Mouse (Mus musculus): ENCODE measurements around the gene Myh3. TPM values are rescaled to one million over a fixed set of nuclear protein-coding genes. Genes with fewer than 3 reads are reported as not detected.
A peak's percentile ranks its signal among the peaks of the same experiment; 100 is the strongest.
"Not testable (repeated sequence)": the region's sequence is repeated elsewhere in the genome, so short reads cannot be mapped to it uniquely, and the experiment has no call there.

Myh3 gene
- polyA plus RNA-seq, 1 experiment: 0.09 TPM

- peaks cover 6% of the 10 kb centered on the region for H3K4me1 ChIP-seq (ENCODE audit: control insufficient read depth, insufficient read depth, low read length)
- H3K27ac ChIP-seq (ENCODE audit: control insufficient read depth, insufficient read depth, low read depth, low read length): no peak overlapping the region
- no peaks in the 10 kb centered on the region; the same call in 1 of the 2 replicates for H3K27me3 ChIP-seq (ENCODE audit: control insufficient read depth, insufficient read depth, low read length)
- TF ChIP-seq CTCF (IDR thresholded peaks at IDR 0.05; ENCODE audit: control insufficient read depth, insufficient read depth, insufficient replicate concordance, low read depth, low read length): no peak
- TF ChIP-seq POLR2A (IDR thresholded peaks at IDR 0.05; ENCODE audit: control insufficient read depth, low read depth, low read length): no peak
- no peak overlapping the region for H3K4me3 ChIP-seq (ENCODE audit: control insufficient read depth, low read depth, low read length)
- no peaks in the 10 kb centered on the region for H3K36me3 ChIP-seq (ENCODE audit: control insufficient read depth, insufficient read depth, low read length)
These were observed 4.7 kb downstream of the Myh3 start for GRCm38 (mm10) chr11:67082793-67083192.

- Histone ChIP-seq H3K27me3 (ENCODE audit: control insufficient read depth, insufficient read depth, low read length) (no peaks in the 10 kb centered on the region; the same call in 1 of the 2 replicates), H3K4me1 (ENCODE audit: control insufficient read depth, insufficient read depth, low read length) (peaks cover 6% of the 10 kb centered on the region), H3K27ac (ENCODE audit: control insufficient read depth, insufficient read depth, low read depth, low read length) (no peak overlapping the region), H3K36me3 (ENCODE audit: control insufficient read depth, insufficient read depth, low read length) (no peaks in the 10 kb centered on the region), H3K4me3 (ENCODE audit: control insufficient read depth, low read depth, low read length) (no peak overlapping the region)
- TF ChIP-seq POLR2A (IDR thresholded peaks at IDR 0.05; ENCODE audit: control insufficient read depth, low read depth, low read length) (no peak), CTCF (IDR thresholded peaks at IDR 0.05; ENCODE audit: control insufficient read depth, insufficient read depth, insufficient replicate concordance, low read depth, low read length) (no peak)
These were observed 5.1 kb downstream of the Myh3 start for GRCm38 (mm10) chr11:67083239-67083638.

GRCm38 (mm10) chr11:67083712-67084340 lies 5.7 kb downstream of the Myh3 start:
- Histone ChIP-seq H3K27ac (ENCODE audit: control insufficient read depth, insufficient read depth, low read depth, low read length) (no peak overlapping the region), H3K4me1 (ENCODE audit: control insufficient read depth, insufficient read depth, low read length) (peaks cover 6% of the 10 kb centered on the region), H3K4me3 (ENCODE audit: control insufficient read depth, low read depth, low read length) (no peak overlapping the region), H3K27me3 (ENCODE audit: control insufficient read depth, insufficient read depth, low read length) (no peaks in the 10 kb centered on the region; the same call in 1 of the 2 replicates), H3K36me3 (ENCODE audit: control insufficient read depth, insufficient read depth, low read length) (no peaks in the 10 kb centered on the region)
- TF ChIP-seq CTCF (IDR thresholded peaks at IDR 0.05; ENCODE audit: control insufficient read depth, insufficient read depth, insufficient replicate concordance, low read depth, low read length) (no peak), POLR2A (IDR thresholded peaks at IDR 0.05; ENCODE audit: control insufficient read depth, low read depth, low read length) (no peak)

- H3K27me3 ChIP-seq (ENCODE audit: control insufficient read depth, insufficient read depth, low read length): no peaks in the 10 kb centered on the region; the same call in 1 of the 2 replicates
- no peaks in the 10 kb centered on the region for H3K36me3 ChIP-seq (ENCODE audit: control insufficient read depth, insufficient read depth, low read length)
- peaks cover 6% of the 10 kb centered on the region for H3K4me1 ChIP-seq (ENCODE audit: control insufficient read depth, insufficient read depth, low read length)
- no peak overlapping the region for H3K27ac ChIP-seq (ENCODE audit: control insufficient read depth, insufficient read depth, low read depth, low read length)
- no peak for TF ChIP-seq POLR2A (IDR thresholded peaks at IDR 0.05; ENCODE audit: control insufficient read depth, low read depth, low read length)
- TF ChIP-seq CTCF (IDR thresholded peaks at IDR 0.05; ENCODE audit: control insufficient read depth, insufficient read depth, insufficient replicate concordance, low read depth, low read length): peak; percentile 22; the same call in 1 of the 2 replicates
- no peak overlapping the region for H3K4me3 ChIP-seq (ENCODE audit: control insufficient read depth, low read depth, low read length)
These were observed 7.4 kb downstream of the Myh3 start for GRCm38 (mm10) chr11:67085489-67085888.

- H3K4me3 ChIP-seq (ENCODE audit: control insufficient read depth, low read depth, low read length): no peak overlapping the region
- no peaks in the 10 kb centered on the region for H3K4me1 ChIP-seq (ENCODE audit: control insufficient read depth, insufficient read depth, low read length)
- TF ChIP-seq POLR2A (IDR thresholded peaks at IDR 0.05; ENCODE audit: control insufficient read depth, low read depth, low read length) (no peak), CTCF (IDR thresholded peaks at IDR 0.05; ENCODE audit: control insufficient read depth, insufficient read depth, insufficient replicate concordance, low read depth, low read length) (no peak)
- no peaks in the 10 kb centered on the region for H3K36me3 ChIP-seq (ENCODE audit: control insufficient read depth, insufficient read depth, low read length)
- no peaks in the 10 kb centered on the region; the same call in 1 of the 2 replicates for H3K27me3 ChIP-seq (ENCODE audit: control insufficient read depth, insufficient read depth, low read length)
- H3K27ac ChIP-seq (ENCODE audit: control insufficient read depth, insufficient read depth, low read depth, low read length): no peak overlapping the region
These were observed 8.5 kb downstream of the Myh3 start for GRCm38 (mm10) chr11:67086467-67087164.

- H3K4me1 ChIP-seq (ENCODE audit: control insufficient read depth, insufficient read depth, low read length): no peaks in the 10 kb centered on the region
- TF ChIP-seq CTCF (IDR thresholded peaks at IDR 0.05; ENCODE audit: control insufficient read depth, insufficient read depth, insufficient replicate concordance, low read depth, low read length) (no peak), POLR2A (IDR thresholded peaks at IDR 0.05; ENCODE audit: control insufficient read depth, low read depth, low read length) (no peak)
These were observed 9.1 kb downstream of the Myh3 start for GRCm38 (mm10) chr11:67087225-67087624.

GRCm38 (mm10) chr11:67092354-67092753 lies 14.3 kb downstream of the Myh3 start:
- H3K4me3 ChIP-seq (ENCODE audit: control insufficient read depth, low read depth, low read length); H3K27ac ChIP-seq (ENCODE audit: control insufficient read depth, insufficient read depth, low read depth, low read length); H3K36me3 ChIP-seq (ENCODE audit: control insufficient read depth, insufficient read depth, low read length); H3K27me3 ChIP-seq (ENCODE audit: control insufficient read depth, insufficient read depth, low read length); H3K4me1 ChIP-seq (ENCODE audit: control insufficient read depth, insufficient read depth, low read length): not testable (repeated sequence)

More at GRCm38 (mm10) chr11:67087225-67087624, 9.1 kb downstream of the Myh3 start:
- Histone ChIP-seq H3K27me3 (ENCODE audit: control insufficient read depth, insufficient read depth, low read length) (no peaks in the 10 kb centered on the region; the same call in 1 of the 2 replicates), H3K36me3 (ENCODE audit: control insufficient read depth, insufficient read depth, low read length) (no peaks in the 10 kb centered on the region), H3K27ac (ENCODE audit: control insufficient read depth, insufficient read depth, low read depth, low read length) (no peak overlapping the region), H3K4me3 (ENCODE audit: control insufficient read depth, low read depth, low read length) (no peak overlapping the region)

All from testis, adult 2 months (tissue).